Mouse (Mus musculus): Measurements from ENCODE around the gene Pitpnc1. TPM values are rescaled to one million over a fixed set of nuclear protein-coding genes. Genes with fewer than 3 reads are reported as not detected.

Pitpnc1 gene
- polyA plus RNA-seq, 1 experiment: 18.5 TPM

DNA sequence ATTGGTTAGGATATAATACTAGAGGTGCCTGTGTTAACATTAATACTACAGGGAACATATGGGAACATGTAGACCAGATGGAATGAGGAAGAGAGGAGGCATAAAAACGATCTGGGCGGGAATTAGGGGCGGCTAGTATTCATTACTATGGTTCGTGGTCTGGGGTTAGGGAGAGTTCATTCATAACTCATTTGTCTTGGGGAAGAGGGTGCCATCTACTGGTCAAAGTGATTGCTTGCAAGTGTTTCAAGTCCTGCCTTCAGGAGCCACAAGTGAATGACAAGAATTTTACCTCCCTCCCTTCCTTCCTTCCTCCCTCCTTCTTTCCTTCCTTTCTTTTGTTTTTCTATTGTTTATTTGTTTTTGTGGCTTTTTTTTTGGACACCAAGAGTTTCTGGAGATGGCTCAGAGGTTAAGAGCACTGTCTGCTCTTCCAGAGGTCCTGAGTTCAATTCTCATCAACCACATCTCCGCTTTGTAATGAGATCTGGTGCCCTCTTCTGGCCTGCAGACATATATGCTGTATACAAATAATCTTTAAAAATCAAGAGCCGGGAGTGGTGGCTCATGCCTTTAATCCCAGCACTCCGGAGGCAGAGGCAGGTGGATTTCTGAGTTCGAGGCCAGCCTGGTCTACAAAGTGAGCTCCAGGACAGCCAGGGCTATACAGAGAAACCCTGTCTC, 2.8 kb upstream of the Pitpnc1 start:
- no peaks in the 10 kb centered on the region for H3K27me3 ChIP-seq (replicated peaks; ENCODE audit: control insufficient read depth, insufficient read depth, low read length)
- 23% methylated on average over 8 of the region's 8 CpGs for WGBS
- DNase-seq: peak; percentile 83
- no peak for TF ChIP-seq POLR2A (IDR thresholded peaks at IDR 0.05; ENCODE audit: low read depth, low read length)
- TF ChIP-seq CTCF (conservative IDR thresholded peaks at IDR 0.05; ENCODE audit: insufficient read depth, insufficient read length, low read depth, low read length): peak; percentile 66
- no peaks in the 10 kb centered on the region for H3K36me3 ChIP-seq (ENCODE audit: control insufficient read depth, insufficient read depth, low read length)
- H3K4me3 ChIP-seq (ENCODE audit: insufficient read depth, low read depth, low read length): no peak overlapping the region
- H3K4me1 ChIP-seq (ENCODE audit: control insufficient read depth, insufficient read depth, low read length): peaks cover 1% of the 10 kb centered on the region; the same call in 1 of the 2 replicates
- H3K27ac ChIP-seq (ENCODE audit: insufficient read depth, low read depth, low read length): no peak overlapping the region

DNA sequence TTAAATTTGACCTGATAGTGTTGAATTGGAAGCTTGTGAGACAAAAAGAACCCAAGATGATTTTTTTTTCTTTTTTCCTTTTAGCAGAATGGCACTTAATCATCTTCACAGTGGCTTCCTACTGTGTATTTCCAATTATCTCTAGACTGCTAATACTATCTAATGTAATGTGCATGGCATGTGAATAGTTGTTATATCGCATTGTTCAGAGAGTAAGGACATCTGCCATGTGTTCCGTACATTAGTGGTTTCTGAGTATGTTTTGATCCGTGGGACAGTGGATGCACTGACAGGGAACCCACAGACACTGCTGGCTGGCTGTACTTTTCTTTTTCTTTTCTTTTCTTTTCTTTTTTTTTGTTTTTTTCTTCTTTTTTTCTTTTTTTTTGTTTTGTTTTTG, 1.8 kb upstream of the Pitpnc1 start:
- no peak for DNase-seq
- peaks cover 4% of the 10 kb centered on the region; the same call in 1 of the 2 replicates for H3K4me1 ChIP-seq (ENCODE audit: control insufficient read depth, insufficient read depth, low read length)
- H3K27me3 ChIP-seq (replicated peaks; ENCODE audit: control insufficient read depth, insufficient read depth, low read length): no peaks in the 10 kb centered on the region
- no peaks in the 10 kb centered on the region for H3K36me3 ChIP-seq (ENCODE audit: control insufficient read depth, insufficient read depth, low read length)
- TF ChIP-seq POLR2A (IDR thresholded peaks at IDR 0.05; ENCODE audit: low read depth, low read length) (no peak), CTCF (conservative IDR thresholded peaks at IDR 0.05; ENCODE audit: insufficient read depth, insufficient read length, low read depth, low read length) (no peak)
- no peak overlapping the region for H3K4me3 ChIP-seq (ENCODE audit: insufficient read depth, low read depth, low read length)
- WGBS: 94% methylated on average over 3 of the region's 3 CpGs
- H3K27ac ChIP-seq (ENCODE audit: insufficient read depth, low read depth, low read length): no peak overlapping the region

DNA sequence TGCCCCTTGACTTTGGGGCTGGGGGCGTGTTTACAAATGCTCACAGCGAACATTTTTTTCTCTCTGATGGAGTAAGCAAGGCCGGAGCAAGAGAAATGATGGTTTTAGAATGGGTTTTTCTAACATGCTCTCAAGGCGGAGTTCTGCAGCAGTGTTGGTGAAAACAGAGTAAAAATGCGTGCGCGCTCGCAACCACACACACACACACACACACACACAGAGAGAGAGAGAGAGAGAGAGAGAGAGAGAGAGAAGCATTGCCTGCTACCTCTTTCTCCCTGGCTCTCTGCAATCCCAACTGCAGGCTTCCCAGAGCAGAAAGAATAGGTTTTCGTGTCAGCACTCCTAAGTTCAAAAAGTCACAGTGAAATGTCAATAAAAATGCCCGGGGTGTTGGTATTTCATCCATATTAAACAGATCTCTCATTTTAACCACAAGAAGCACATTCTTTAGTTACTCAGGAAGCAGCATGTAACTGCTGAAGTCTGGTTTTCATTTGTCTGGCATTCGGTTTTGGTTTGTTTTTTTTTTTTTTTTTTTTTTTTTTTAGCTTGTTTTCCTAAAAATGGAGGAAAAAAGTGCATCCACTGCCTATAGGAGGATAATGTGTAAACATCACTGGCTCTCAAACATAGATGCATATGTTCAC, 697 bp upstream of the Pitpnc1 start:
- Histone ChIP-seq H3K27ac (ENCODE audit: insufficient read depth, low read depth, low read length) (peak overlapping the region; percentile 90), H3K4me3 (ENCODE audit: insufficient read depth, low read depth, low read length) (peak overlapping the region; percentile 93), H3K4me1 (ENCODE audit: control insufficient read depth, insufficient read depth, low read length) (peaks cover 11% of the 10 kb centered on the region; the same call in 1 of the 2 replicates), H3K36me3 (ENCODE audit: control insufficient read depth, insufficient read depth, low read length) (no peaks in the 10 kb centered on the region), H3K27me3 (replicated peaks; ENCODE audit: control insufficient read depth, insufficient read depth, low read length) (no peaks in the 10 kb centered on the region)
- no peak for TF ChIP-seq POLR2A (IDR thresholded peaks at IDR 0.05; ENCODE audit: low read depth, low read length)
- no peak for TF ChIP-seq CTCF (conservative IDR thresholded peaks at IDR 0.05; ENCODE audit: insufficient read depth, insufficient read length, low read depth, low read length)
- WGBS: 15% methylated on average over 11 of the region's 11 CpGs
- no peak for DNase-seq

DNA sequence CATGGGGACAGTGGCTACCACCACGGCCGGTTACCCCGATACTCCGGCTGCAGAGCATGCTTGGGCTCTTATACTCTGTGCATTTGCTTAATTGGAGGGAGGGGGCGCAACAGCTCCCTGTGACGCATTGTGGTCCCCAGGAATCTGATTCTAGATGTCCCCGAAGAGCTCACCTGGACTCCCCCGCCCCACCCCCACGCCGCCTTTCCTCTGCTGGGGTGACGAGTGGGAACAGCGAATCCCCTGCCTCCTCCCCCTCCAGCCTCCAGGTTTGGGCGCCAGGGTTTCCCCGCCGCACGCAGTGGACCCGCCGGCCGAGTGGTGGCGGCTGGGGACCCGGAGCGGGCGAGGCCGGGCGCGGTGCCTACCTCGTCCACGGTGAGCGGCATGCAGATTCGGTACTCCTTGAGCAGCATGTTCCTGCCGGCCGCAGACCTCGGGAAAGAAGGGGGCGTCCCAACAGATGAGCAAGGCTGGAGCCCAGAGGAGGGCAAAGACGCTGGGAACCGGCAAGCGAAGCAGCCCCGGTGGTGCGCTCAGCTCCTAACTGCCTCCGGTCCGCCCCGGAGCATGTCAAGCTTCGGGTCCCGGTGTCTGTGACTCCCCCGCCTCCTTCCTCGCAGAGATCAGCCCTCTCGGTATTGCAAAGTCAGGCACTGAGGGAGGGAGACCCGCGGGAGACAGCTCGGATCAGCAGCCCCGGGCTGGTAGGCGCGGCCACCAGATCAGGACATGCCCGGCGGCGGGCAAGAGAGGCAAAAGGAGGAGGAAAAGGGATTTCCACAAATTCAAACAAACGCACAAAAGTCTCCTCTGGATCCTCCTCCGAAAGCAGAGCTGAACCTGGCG, 752 bp downstream of the Pitpnc1 start:
- Histone ChIP-seq H3K4me3 (ENCODE audit: insufficient read depth, low read depth, low read length) (peak overlapping the region; percentile 93), H3K27ac (ENCODE audit: insufficient read depth, low read depth, low read length) (peak overlapping the region; percentile 90), H3K27me3 (replicated peaks; ENCODE audit: control insufficient read depth, insufficient read depth, low read length) (no peaks in the 10 kb centered on the region), H3K4me1 (ENCODE audit: control insufficient read depth, insufficient read depth, low read length) (peaks cover 14% of the 10 kb centered on the region; the same call in 1 of the 2 replicates), H3K36me3 (ENCODE audit: control insufficient read depth, insufficient read depth, low read length) (no peaks in the 10 kb centered on the region)
- TF ChIP-seq CTCF (conservative IDR thresholded peaks at IDR 0.05; ENCODE audit: insufficient read depth, insufficient read length, low read depth, low read length) (no peak), POLR2A (IDR thresholded peaks at IDR 0.05; ENCODE audit: low read depth, low read length) (no peak)
- WGBS: under 1% methylated on average over 59 of the region's 59 CpGs
- DNase-seq: peak; percentile 67

DNA sequence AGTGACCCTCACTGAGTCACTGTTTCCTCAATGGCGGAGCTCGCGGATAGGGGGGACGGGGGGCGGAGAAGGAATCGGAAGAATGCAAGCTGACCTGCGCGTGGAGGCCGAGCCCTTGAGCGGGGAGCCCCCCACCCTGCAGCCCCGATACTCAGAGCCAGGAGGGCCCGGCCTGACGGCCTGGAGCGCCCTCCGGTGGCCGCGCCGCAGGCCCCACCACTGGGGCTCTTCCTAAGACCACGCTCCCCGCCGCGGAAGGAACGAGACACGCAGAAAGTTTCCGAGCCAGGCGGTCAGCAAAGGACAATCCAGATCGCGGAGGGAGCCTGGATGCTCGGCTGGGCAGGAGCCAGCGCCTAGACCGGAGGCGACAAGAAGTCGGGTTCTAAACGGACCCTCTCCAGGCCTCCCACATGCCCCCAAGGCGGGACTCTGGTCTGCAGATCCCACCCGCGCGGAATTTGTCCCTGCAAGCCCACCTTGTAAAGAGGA, 1.4 kb downstream of the Pitpnc1 start:
- DNase-seq: peak; percentile 84
- TF ChIP-seq CTCF (conservative IDR thresholded peaks at IDR 0.05; ENCODE audit: insufficient read depth, insufficient read length, low read depth, low read length): peak; percentile 60
- TF ChIP-seq POLR2A (IDR thresholded peaks at IDR 0.05; ENCODE audit: low read depth, low read length): peak; percentile 20
- H3K27me3 ChIP-seq (replicated peaks; ENCODE audit: control insufficient read depth, insufficient read depth, low read length): no peaks in the 10 kb centered on the region
- H3K4me3 ChIP-seq (ENCODE audit: insufficient read depth, low read depth, low read length): peak overlapping the region; percentile 93
- H3K4me1 ChIP-seq (ENCODE audit: control insufficient read depth, insufficient read depth, low read length): peaks cover 16% of the 10 kb centered on the region; the same call in 1 of the 2 replicates
- no peaks in the 10 kb centered on the region for H3K36me3 ChIP-seq (ENCODE audit: control insufficient read depth, insufficient read depth, low read length)
- WGBS: under 1% methylated on average over 38 of the region's 38 CpGs
- peak overlapping the region; percentile 90 for H3K27ac ChIP-seq (ENCODE audit: insufficient read depth, low read depth, low read length)

DNA sequence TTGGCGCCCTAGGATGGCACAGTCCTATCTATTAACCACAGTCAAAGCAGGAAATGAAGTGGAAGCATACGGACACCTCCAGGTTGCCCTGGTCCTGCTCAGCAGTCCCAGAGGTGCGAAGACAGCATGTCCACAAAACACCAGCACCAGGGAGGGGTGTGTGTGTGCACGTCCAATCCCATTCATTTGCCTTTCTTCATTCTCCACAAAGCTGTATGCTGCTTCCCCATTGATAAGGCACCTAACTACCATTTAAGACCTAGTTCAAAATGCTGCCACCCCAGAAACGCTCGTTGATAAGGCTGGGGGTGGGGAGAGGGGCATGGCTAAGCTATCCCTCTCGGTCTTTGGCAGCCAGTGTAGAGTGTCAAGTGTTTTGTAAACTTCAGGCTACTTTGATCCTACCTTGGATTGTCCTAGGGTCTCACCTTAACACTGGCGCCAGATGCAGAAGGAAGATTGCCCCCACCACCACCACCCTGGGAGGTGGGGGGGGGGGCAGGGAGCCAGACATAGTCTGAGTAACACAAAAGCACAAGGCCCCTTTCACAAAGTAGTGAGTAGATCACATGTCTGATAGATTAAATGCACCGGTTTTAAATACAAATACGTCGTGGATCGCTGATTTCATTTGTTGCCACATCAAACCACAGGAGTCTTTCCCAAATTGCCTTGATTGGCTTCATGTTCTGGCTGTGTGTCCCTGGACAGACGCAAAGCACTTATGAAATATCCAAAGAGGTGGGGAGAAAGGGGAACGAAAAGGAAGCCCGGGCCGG, 2.1 kb downstream of the Pitpnc1 start:
- peak overlapping the region; percentile 93 for H3K4me3 ChIP-seq (ENCODE audit: insufficient read depth, low read depth, low read length)
- TF ChIP-seq POLR2A (IDR thresholded peaks at IDR 0.05; ENCODE audit: low read depth, low read length): no peak
- no peak for TF ChIP-seq CTCF (conservative IDR thresholded peaks at IDR 0.05; ENCODE audit: insufficient read depth, insufficient read length, low read depth, low read length)
- H3K27ac ChIP-seq (ENCODE audit: insufficient read depth, low read depth, low read length): peak overlapping the region; percentile 90
- H3K4me1 ChIP-seq (ENCODE audit: control insufficient read depth, insufficient read depth, low read length): peaks cover 21% of the 10 kb centered on the region; the same call in 1 of the 2 replicates
- no peaks in the 10 kb centered on the region for H3K36me3 ChIP-seq (ENCODE audit: control insufficient read depth, insufficient read depth, low read length)
- H3K27me3 ChIP-seq (replicated peaks; ENCODE audit: control insufficient read depth, insufficient read depth, low read length): no peaks in the 10 kb centered on the region
- 19% methylated on average over 16 of the region's 16 CpGs for WGBS
- DNase-seq: no peak
